Mouse (Mus musculus) midbrain, embryonic 15.5 days (tissue): ENCODE results near the gene Fam53a. TPM values are rescaled to one million over a fixed set of nuclear protein-coding genes. Genes with fewer than 3 reads are reported as not detected.

ENCODE experiments used
- ATAC-seq: fragments of 200-750 bp; cut with Nextera tagmentation; replicated peaks from 2 replicates; pipeline ENCODE4 v1.8.0; 2017; ENCODE audit warnings: moderate TSS enrichment
- H3K27ac ChIP-seq: fragments of 300-500 bp; sonication (generic); 2 replicates; pipeline ENCODE4 v1.5.1; 2015; ENCODE audit warnings: mild to moderate bottlenecking, inconsistent platforms
- H3K27me3 ChIP-seq: fragments of 300-500 bp; sonication (generic); replicated peaks from 2 replicates; pipeline ENCODE4 v1.6.1; 2015; ENCODE audit warnings: inconsistent platforms
- H3K36me3 ChIP-seq: fragments of 300-500 bp; sonication (generic); replicated peaks from 2 replicates; pipeline ENCODE4 v1.6.1; 2015; ENCODE audit warnings: inconsistent platforms
- H3K4me1 ChIP-seq: fragments of 300-500 bp; sonication (generic); 2 replicates; pipeline ENCODE4 v1.6.1; 2015; ENCODE audit warnings: inconsistent platforms
- H3K4me2 ChIP-seq: fragments of 300-500 bp; sonication (generic); 2 replicates; pipeline ENCODE4 v1.6.1; 2015; ENCODE audit warnings: inconsistent platforms, mild to moderate bottlenecking, moderate library complexity
- H3K4me3 ChIP-seq: fragments of 300-500 bp; sonication (generic); 2 replicates; pipeline ENCODE4 v1.5.1; 2015; ENCODE audit warnings: mild to moderate bottlenecking, inconsistent platforms
- H3K9ac ChIP-seq: fragments of 300-500 bp; sonication (generic); 2 replicates; pipeline ENCODE4 v1.6.1; 2015; ENCODE audit warnings: mild to moderate bottlenecking, inconsistent platforms
- H3K9me3 ChIP-seq: fragments of 300-500 bp; sonication (generic); 2 replicates; pipeline ENCODE4 v1.6.1; 2016; ENCODE audit warnings: inconsistent platforms
- WGBS: fragments of 180-500 bp; shearing (Covaris S2); methylation state at CpG from one replicate; pipeline ENCODE4 v1.1.7; 2015; ENCODE audit warnings: mixed read lengths; 5-methylcytosine and 5-hydroxymethylcytosine counted together
- polyA plus RNA-seq: library from polyadenylated mRNA; unstranded; fragments of >200 nt; fragmentation: Nextera tagmentation; extraction: Ambion mirVana; gene quantifications from 2 replicates; pipeline ENCODE4 v1.2.1, GENCODE M21; 2015

Gene Fam53a
- polyA plus RNA-seq = 31.2 and 31.5 TPM in 2 replicates

DNA sequence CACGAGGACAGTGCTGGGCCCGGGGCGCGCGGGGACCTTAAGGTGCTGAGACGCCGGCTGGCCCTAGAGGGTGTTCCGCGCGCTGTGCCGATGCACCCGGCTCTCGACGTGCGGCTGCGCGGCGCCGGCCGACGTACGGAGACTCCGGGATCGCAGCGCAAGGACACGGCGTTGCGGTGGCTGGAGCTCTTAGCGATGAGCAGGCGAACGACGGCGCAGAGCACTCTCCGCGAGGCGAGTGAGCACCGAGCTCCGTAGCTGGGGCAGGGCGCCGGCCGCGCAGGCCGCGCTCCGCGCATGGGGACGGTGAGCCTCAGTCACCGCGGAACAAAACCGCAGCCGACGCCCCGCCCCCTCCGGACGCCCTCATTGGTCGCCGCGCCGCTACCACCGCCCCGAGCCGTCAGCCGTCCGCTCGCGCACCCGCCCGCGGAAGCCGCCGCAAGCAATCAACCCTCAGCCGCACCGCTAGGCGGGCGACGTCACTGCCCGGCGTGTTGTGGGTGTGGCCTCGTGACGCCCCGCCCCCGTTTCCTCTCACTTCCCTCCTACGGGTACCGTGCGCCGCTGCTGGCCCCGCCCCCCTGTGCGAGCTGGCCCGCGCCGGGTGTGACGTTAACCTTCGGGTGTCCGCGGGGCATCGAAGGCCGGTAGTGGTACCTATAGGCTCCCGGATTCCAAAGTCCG, at the start of gene Fam53a, which contains the start of gene Gm9903:
Fam53a (minus strand) TSS at position 335 of the 687 bp plus-strand sequence.
Gm9903 (plus strand) TSS at position 625 of the 687 bp plus-strand sequence.
- Histone ChIP-seq H3K27ac (peak within 1 kb of the TSS; percentile 93), H3K27me3 (no peaks in the 10 kb centered on the region), H3K36me3 (no peaks in the 10 kb centered on the region), H3K4me3 (peak within 1 kb of the TSS; percentile 68), H3K4me2 (peak within 1 kb of the TSS; percentile 97), H3K9me3 (no peaks in the 10 kb centered on the region), H3K4me1 (peaks cover 24% of the 10 kb centered on the region), H3K9ac (peak within 1 kb of the TSS; percentile 58)
- peak; percentile 96 for ATAC-seq
- WGBS = under 1% methylated on average over 99 of the region's 99 CpGs

DNA sequence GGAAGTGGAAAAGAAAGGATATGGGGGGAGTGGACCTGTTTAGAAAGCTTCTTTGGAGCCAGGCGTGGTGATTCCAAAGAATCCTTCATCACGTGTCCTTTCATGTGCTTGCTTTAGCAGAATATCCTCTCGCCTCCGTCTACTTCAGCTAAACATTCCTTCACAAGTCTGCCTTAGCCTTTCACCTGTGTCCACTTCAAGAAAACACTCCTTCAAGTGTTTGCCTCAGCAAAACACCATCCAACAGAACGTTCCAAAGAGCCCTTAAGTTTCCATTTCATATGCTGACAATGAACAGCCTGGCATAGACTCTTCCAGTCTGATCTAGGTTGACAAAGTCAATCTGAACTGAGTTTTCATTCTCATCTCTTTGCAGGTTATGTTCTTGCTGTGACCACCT, 48.8 kb upstream of the Fam53a start:
- ATAC-seq = no peak
- Histone ChIP-seq H3K27ac (no peak overlapping the region), H3K4me1 (peaks cover 9% of the 10 kb centered on the region), H3K9me3 (no peaks in the 10 kb centered on the region), H3K27me3 (no peaks in the 10 kb centered on the region), H3K4me3 (no peak overlapping the region), H3K4me2 (no peak overlapping the region), H3K36me3 (no peaks in the 10 kb centered on the region), H3K9ac (no peak overlapping the region)
- WGBS = 81% methylated on average over 5 of the region's 5 CpGs

GRCm38 (mm10) chr5:33675964-33676363, 46.5 kb upstream of the Fam53a start:
- ATAC-seq = no peak
- no peaks in the 10 kb centered on the region for H3K36me3 ChIP-seq
- WGBS = 0% methylated on average over 1 of the region's 1 CpGs
- H3K4me1 ChIP-seq = peaks cover 9% of the 10 kb centered on the region
- H3K9ac ChIP-seq = no peak overlapping the region
- no peak overlapping the region for H3K4me3 ChIP-seq
- no peak overlapping the region for H3K4me2 ChIP-seq
- no peaks in the 10 kb centered on the region for H3K9me3 ChIP-seq
- no peaks in the 10 kb centered on the region for H3K27me3 ChIP-seq
- H3K27ac ChIP-seq = no peak overlapping the region

- Histone ChIP-seq H3K36me3 (no peaks in the 10 kb centered on the region), H3K9me3 (no peaks in the 10 kb centered on the region), H3K4me2 (no peak overlapping the region), H3K27ac (peak overlapping the region; percentile 25; the same call in 1 of the 2 replicates), H3K27me3 (no peaks in the 10 kb centered on the region), H3K4me3 (no peak overlapping the region), H3K9ac (no peak overlapping the region), H3K4me1 (peaks cover 9% of the 10 kb centered on the region)
- peak; percentile 58 for ATAC-seq
- WGBS = 56% methylated on average over 3 of the region's 3 CpGs
These were observed 45.0 kb upstream of the Fam53a start for GRCm38 (mm10) chr5:33674439-33674838.

GRCm38 (mm10) chr5:33671659-33672058, 42.2 kb upstream of the Fam53a start:
- no peaks in the 10 kb centered on the region for H3K9me3 ChIP-seq
- WGBS = 91% methylated on average over 5 of the region's 5 CpGs
- H3K27me3 ChIP-seq = no peaks in the 10 kb centered on the region
- peaks cover 4% of the 10 kb centered on the region; the same call in 1 of the 2 replicates for H3K36me3 ChIP-seq
- H3K27ac ChIP-seq = no peak overlapping the region
- peaks cover 9% of the 10 kb centered on the region for H3K4me1 ChIP-seq
- H3K9ac ChIP-seq = no peak overlapping the region
- no peak overlapping the region for H3K4me2 ChIP-seq
- no peak overlapping the region for H3K4me3 ChIP-seq
- no peak for ATAC-seq

GRCm38 (mm10) chr5:33668223-33668622, 38.8 kb upstream of the Fam53a start:
- no peaks in the 10 kb centered on the region for H3K4me1 ChIP-seq
- no peak overlapping the region for H3K4me3 ChIP-seq
- no peak overlapping the region for H3K27ac ChIP-seq
- no peak for ATAC-seq
- no peaks in the 10 kb centered on the region for H3K27me3 ChIP-seq
- H3K36me3 ChIP-seq = peaks cover 4% of the 10 kb centered on the region; the same call in 1 of the 2 replicates
- H3K9me3 ChIP-seq = no peaks in the 10 kb centered on the region
- H3K4me2 ChIP-seq = no peak overlapping the region
- no peak overlapping the region for H3K9ac ChIP-seq

DNA sequence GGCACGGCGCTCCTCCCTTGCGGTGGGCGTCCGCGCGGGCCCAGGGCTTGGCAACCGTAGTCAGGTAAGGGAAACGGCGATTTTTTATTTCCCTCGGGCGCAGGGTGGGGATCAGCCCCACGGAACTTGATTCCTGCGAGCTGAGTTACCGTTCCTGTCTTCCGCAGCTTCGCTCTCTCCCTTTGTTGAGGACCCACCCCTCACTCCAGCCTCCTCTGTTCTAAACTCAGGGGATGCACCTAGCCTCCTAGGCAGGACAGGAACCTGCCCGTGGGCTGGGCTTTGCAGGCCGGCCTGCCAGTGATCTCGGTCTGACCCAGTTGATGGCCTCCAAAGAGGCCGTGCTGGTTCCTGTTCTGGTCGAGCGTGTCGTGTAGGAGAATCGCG, 29.2 kb upstream of the Fam53a start:
- 0 out of 2 replicates have a peak overlapping the region, but pooled peaks have one; percentile 93 for H3K27ac ChIP-seq
- H3K4me3 ChIP-seq = peak overlapping the region; percentile 71
- peaks cover 32% of the 10 kb centered on the region for H3K4me1 ChIP-seq
- peak overlapping the region; percentile 76 for H3K4me2 ChIP-seq
- H3K36me3 ChIP-seq = 0 out of 2 replicates have a peak, but pooled peaks cover 3% of the 10 kb centered on the region
- ATAC-seq = peak; percentile 14
- H3K27me3 ChIP-seq = no peaks in the 10 kb centered on the region
- WGBS = 0% methylated on average over 26 of the region's 26 CpGs
- H3K9ac ChIP-seq = peak overlapping the region; percentile 21
- H3K9me3 ChIP-seq = no peaks in the 10 kb centered on the region

DNA sequence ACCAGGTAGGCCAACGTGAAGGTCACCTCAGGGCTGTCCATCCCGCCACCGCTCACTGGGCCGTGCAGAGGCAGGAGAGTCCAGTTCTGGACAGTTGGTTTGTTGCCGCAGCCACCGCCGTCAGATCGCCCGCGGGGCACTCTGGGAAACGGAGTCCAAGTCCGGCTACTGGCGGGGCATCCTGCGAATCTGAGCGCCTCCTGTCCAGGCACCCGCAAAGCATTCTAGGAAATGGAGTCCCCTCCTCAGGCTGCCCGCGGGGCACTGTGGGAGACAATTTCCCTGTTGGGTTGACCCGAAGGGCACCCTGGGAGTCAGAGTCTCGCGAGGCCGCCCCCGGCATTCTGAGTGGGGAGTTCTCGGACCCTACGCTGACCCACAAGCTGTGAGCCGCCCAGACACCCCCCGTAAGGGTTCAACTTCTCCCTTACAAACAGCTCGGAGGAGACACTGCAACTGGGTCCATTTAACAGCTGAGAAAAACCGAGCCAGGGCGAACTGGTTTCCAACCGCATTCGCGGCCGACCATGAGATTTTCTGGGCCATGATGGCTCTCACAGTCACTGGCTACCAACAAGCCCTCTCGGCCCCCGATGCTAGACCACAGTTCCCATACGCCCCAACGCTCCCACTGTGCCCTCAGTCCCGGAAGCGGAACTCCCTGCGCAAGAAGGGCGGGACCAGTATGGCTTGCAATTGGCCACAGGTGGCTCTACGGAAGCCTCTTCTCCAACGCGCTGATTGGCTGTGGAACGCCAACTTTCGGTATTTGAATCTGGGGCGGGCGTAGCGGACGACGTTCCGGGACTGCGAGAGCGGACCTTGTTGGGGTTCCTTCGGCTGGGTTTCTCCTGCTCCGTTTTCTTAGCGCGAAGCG, 28.6 kb upstream of the Fam53a start, which contains the start of the genes Tacc3 and Tmem129:
Tacc3 (plus strand) TSS at position 342 of the 877 bp plus-strand sequence.
Tmem129 (minus strand) TSS at position 630 of the 877 bp plus-strand sequence.
- peak; percentile 98 for ATAC-seq
- Histone ChIP-seq H3K27ac (peak within 1 kb of the TSS; percentile 93), H3K4me3 (peak within 1 kb of the TSS; percentile 71), H3K9me3 (no peaks in the 10 kb centered on the region), H3K4me1 (peaks cover 35% of the 10 kb centered on the region), H3K4me2 (peak within 1 kb of the TSS; percentile 76), H3K36me3 (0 out of 2 replicates have a peak, but pooled peaks cover 3% of the 10 kb centered on the region), H3K9ac (peak within 1 kb of the TSS; percentile 67), H3K27me3 (no peaks in the 10 kb centered on the region)
- WGBS = under 1% methylated on average over 60 of the region's 60 CpGs

DNA sequence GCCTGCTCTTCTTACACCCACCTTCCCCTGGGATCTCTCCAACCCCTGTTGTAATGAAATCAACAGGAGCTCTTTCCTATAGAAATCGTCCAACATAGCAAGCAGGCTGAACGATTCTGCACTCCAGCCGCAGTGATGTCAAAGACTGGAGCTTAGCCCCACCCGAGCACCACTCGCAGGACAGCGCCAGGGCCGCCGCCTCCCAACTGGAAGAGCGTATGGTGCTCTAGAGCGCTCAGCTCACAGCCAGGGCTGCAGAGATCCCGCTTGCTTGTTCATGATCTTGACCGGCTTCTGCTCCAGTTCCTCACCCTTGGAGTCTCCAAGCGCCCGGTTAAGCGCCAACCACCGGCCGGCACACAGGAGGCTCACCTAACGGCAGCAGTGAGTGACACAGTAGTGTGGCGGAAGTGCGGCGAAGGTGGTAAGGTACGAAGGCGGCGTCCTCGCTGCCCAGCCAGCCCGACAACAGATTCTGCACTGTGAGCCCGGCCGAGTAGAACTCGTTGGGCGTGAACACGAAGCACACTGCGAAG, 27.9 kb upstream of the Fam53a start:
- Histone ChIP-seq H3K36me3 (0 out of 2 replicates have a peak, but pooled peaks cover 3% of the 10 kb centered on the region), H3K9me3 (no peaks in the 10 kb centered on the region), H3K9ac (peak overlapping the region; percentile 67), H3K4me1 (peaks cover 35% of the 10 kb centered on the region), H3K27ac (peak overlapping the region; percentile 93), H3K27me3 (no peaks in the 10 kb centered on the region), H3K4me2 (peak overlapping the region; percentile 76), H3K4me3 (peak overlapping the region; percentile 71)
- peak; percentile 43 for ATAC-seq
- WGBS = under 1% methylated on average over 32 of the region's 32 CpGs

DNA sequence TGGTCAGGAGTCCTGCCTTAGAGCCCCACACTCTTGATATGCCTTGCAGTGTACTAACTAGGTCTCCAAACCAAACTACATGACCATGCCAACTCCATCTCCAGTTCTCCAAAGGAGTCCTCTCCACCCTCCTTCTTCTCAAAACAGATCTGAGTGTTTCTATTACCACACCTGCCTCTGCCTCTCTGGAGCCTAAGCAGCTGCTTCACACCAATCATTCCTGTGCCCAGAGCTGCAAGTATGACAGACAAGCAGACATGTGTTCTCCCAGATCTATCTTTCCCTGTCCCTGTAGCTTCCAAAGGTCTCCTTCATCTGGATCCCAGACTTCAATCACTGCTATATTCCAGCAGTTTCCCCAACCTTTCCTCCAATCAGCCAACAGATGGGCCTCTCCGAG, 27.3 kb upstream of the Fam53a start:
- Histone ChIP-seq H3K4me2 (peak overlapping the region; percentile 76), H3K4me1 (peaks cover 35% of the 10 kb centered on the region), H3K36me3 (0 out of 2 replicates have a peak, but pooled peaks cover 3% of the 10 kb centered on the region), H3K27me3 (no peaks in the 10 kb centered on the region), H3K27ac (peak overlapping the region; percentile 93), H3K9me3 (no peaks in the 10 kb centered on the region), H3K4me3 (peak overlapping the region; percentile 71), H3K9ac (peak overlapping the region; percentile 67)
- WGBS = 46% methylated on average over 1 of the region's 1 CpGs
- ATAC-seq = no peak

GRCm38 (mm10) chr5:33655251-33655840, 25.9 kb upstream of the Fam53a start:
- Histone ChIP-seq H3K36me3 (no peaks in the 10 kb centered on the region), H3K9me3 (no peaks in the 10 kb centered on the region), H3K4me1 (peaks cover 47% of the 10 kb centered on the region), H3K4me2 (no peak overlapping the region), H3K27ac (no peak overlapping the region), H3K4me3 (no peak overlapping the region), H3K9ac (no peak overlapping the region), H3K27me3 (no peaks in the 10 kb centered on the region)
- ATAC-seq = no peak
- 93% methylated on average over 10 of the region's 10 CpGs for WGBS
